Mouse (Mus musculus): ENCODE results near the gene Ncor2.

The Ncor2 gene

GRCm38 (mm10) chr5:125168101-125168500 lies 10.9 kb downstream of the Ncor2 start:
- no peak for DNase-seq

GRCm38 (mm10) chr5:125167524-125167923 lies 11.5 kb downstream of the Ncor2 start:
- DNase-seq = no peak

- DNase-seq = no peak
These were observed 13.0 kb downstream of the Ncor2 start for GRCm38 (mm10) chr5:125165993-125166392.

GRCm38 (mm10) chr5:125164465-125165167 lies 14.4 kb downstream of the Ncor2 start:
- peak; percentile 61 for DNase-seq

GRCm38 (mm10) chr5:125163441-125164050 lies 15.5 kb downstream of the Ncor2 start:
- no peak for DNase-seq

- no peak for DNase-seq
These were observed 16.6 kb downstream of the Ncor2 start for GRCm38 (mm10) chr5:125162461-125162860.

GRCm38 (mm10) chr5:125159804-125160405 lies 19.1 kb downstream of the Ncor2 start:
- DNase-seq = no peak

- DNase-seq = peak; percentile 98
These were observed 19.7 kb downstream of the Ncor2 start for GRCm38 (mm10) chr5:125159293-125159692.

- DNase-seq = no peak
These were observed 20.6 kb downstream of the Ncor2 start for GRCm38 (mm10) chr5:125158232-125158961.

GRCm38 (mm10) chr5:125157375-125158033 lies 21.5 kb downstream of the Ncor2 start:
- no peak for DNase-seq

GRCm38 (mm10) chr5:125156418-125157205 lies 22.4 kb downstream of the Ncor2 start:
- DNase-seq = no peak

GRCm38 (mm10) chr5:125155451-125155850 lies 23.6 kb downstream of the Ncor2 start:
- no peak for DNase-seq

- DNase-seq = peak; percentile 93
These were observed 24.0 kb downstream of the Ncor2 start for GRCm38 (mm10) chr5:125154989-125155388.

GRCm38 (mm10) chr5:125154178-125154577 lies 24.8 kb downstream of the Ncor2 start:
- no peak for DNase-seq

- no peak for DNase-seq
These were observed 25.7 kb downstream of the Ncor2 start for GRCm38 (mm10) chr5:125153201-125153816.

GRCm38 (mm10) chr5:125151872-125152534 lies 27.0 kb downstream of the Ncor2 start:
- no peak for DNase-seq

GRCm38 (mm10) chr5:125150951-125151564 lies 28.0 kb downstream of the Ncor2 start:
- DNase-seq = no peak

- no peak for DNase-seq
These were observed 29.9 kb downstream of the Ncor2 start for GRCm38 (mm10) chr5:125149142-125149541.

- no peak for DNase-seq
These were observed 30.3 kb downstream of the Ncor2 start for GRCm38 (mm10) chr5:125148686-125149085.

GRCm38 (mm10) chr5:125148173-125148572 lies 30.8 kb downstream of the Ncor2 start:
- DNase-seq = no peak

GRCm38 (mm10) chr5:125147124-125147523 lies 31.9 kb downstream of the Ncor2 start:
- no peak for DNase-seq
